Mouse (Mus musculus): ENCODE measurements around the gene Ltb. TPM values are rescaled to one million over a fixed set of nuclear protein-coding genes. Genes with fewer than 3 reads are reported as not detected.

Gene Ltb
- polyA plus RNA-seq, 1 experiment from 2014 or later, result 0.45 TPM

DNA sequence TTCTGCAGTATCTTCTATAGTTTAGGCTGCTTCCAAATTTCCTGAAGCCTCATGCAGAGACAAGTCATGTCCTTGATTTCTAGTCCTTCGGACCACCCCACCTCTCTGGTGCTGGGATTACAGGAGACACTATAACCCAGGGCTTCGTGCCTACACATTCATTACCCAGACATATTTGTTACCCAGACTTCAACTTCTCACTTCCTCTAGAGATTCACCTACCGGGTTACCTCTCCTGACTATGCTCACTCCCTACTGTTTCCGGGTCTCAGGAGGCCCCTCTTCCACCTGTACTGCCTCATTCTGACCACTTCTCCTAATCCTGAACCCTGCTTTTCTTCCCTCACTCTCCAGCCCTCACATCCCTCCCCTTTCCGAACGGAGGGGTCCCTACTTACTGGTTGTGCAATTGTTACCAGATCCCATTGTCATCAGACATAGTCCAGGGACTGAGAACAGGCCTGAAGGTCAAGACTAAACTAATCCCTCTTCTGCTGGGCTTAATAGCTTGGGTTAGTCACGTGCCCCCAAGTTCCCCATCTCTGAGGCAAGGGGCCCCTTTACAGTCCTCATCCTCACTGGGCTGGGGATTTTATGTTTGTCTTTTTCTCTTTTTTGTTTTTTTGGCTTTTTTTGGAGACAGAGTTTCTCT lies 6.2 kb upstream of the Ltb start, which contains the start of gene Lst1:
Lst1 (minus strand) TSS at position 481 of the 652 bp plus-strand sequence.
- peaks cover 14% of the 10 kb centered on the region for H3K4me1 ChIP-seq
- peak within 1 kb of the TSS; percentile 44; the same call in 1 of the 2 replicates for H3K27ac ChIP-seq
- H3K9me3 ChIP-seq (replicated peaks), result no peaks in the 10 kb centered on the region
- no peaks in the 10 kb centered on the region for H3K36me3 ChIP-seq
- H3K4me3 ChIP-seq, result no peak within 1 kb of the TSS
- no peak for DNase-seq (ENCODE audit: low spot score)
- peaks cover under 1% of the 10 kb centered on the region; the same call in 1 of the 2 replicates for H3K27me3 ChIP-seq (ENCODE audit: low read depth, poor library complexity, severe bottlenecking)
- WGBS, result 77% methylated on average over 7 of the region's 7 CpGs

- H3K27me3 ChIP-seq (ENCODE audit: low read depth, poor library complexity, severe bottlenecking), result peaks cover 11% of the 10 kb centered on the region
- no peak for DNase-seq (ENCODE audit: low spot score)
- H3K9me3 ChIP-seq (replicated peaks), result no peaks in the 10 kb centered on the region
- peak overlapping the region; percentile 44; the same call in 1 of the 2 replicates for H3K27ac ChIP-seq
- WGBS, result 70% methylated on average over 1 of the region's 1 CpGs
- peaks cover 19% of the 10 kb centered on the region for H3K4me1 ChIP-seq
- no peaks in the 10 kb centered on the region for H3K36me3 ChIP-seq
- no peak overlapping the region for H3K4me3 ChIP-seq
These were observed 5.1 kb upstream of the Ltb start for GRCm38 (mm10) chr17:35189186-35189585.

DNA sequence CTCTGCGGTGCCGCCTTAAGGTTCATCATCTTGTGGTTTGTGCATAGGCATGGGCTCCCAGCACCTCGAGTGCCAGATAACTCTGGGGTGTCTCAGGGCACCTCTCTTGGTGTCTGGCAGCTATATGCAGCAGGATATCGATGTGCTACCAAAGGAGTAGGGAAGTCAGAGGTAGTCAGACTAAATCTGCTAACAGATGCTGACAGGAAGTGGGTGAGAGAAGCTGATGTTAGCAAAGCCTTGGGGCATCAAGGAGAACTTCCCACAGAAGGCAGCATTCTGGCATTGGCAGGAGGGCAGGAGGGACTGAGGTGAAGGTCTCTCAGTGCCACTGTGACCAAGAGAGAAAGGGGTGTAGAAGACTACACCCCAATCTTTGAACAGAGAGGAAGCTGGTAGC lies 4.1 kb upstream of the Ltb start:
- no peak overlapping the region for H3K4me3 ChIP-seq
- no peak overlapping the region for H3K27ac ChIP-seq
- DNase-seq (ENCODE audit: low spot score), result no peak
- H3K4me1 ChIP-seq, result peaks cover 28% of the 10 kb centered on the region
- no peaks in the 10 kb centered on the region for H3K9me3 ChIP-seq (replicated peaks)
- peaks cover 20% of the 10 kb centered on the region for H3K27me3 ChIP-seq (ENCODE audit: low read depth, poor library complexity, severe bottlenecking)
- H3K36me3 ChIP-seq, result no peaks in the 10 kb centered on the region
- 72% methylated on average over 4 of the region's 4 CpGs for WGBS

- Histone ChIP-seq H3K27me3 (ENCODE audit: low read depth, poor library complexity, severe bottlenecking) (peaks cover 36% of the 10 kb centered on the region), H3K4me3 (no peak overlapping the region), H3K4me1 (peaks cover 30% of the 10 kb centered on the region), H3K9me3 (replicated peaks) (no peaks in the 10 kb centered on the region), H3K36me3 (no peaks in the 10 kb centered on the region), H3K27ac (no peak overlapping the region)
- WGBS, result 77% methylated on average over 2 of the region's 2 CpGs
- no peak for DNase-seq (ENCODE audit: low spot score)
These were observed 2.5 kb upstream of the Ltb start for GRCm38 (mm10) chr17:35191723-35192122.

DNA sequence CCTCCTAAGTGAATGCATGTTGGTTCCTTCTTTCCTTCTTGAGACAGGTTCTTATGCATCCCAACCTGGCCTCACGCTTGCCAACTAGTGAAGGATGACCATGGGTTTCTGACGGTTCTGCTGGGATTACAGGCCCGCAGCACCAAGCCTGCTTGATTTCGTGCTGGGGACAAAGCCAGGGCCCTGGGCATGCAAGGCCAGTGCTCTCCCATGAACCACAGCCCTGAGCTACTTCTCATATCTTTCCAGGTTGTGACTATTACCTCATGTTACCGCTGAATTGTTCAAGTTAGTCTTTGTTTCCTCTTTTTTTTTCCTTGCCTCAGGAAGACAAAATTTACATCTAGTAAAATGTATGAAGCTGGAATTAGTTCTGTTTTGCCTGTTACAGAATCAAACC lies 1.3 kb upstream of the Ltb start:
- no peaks in the 10 kb centered on the region for H3K9me3 ChIP-seq (replicated peaks)
- H3K4me3 ChIP-seq, result no peak overlapping the region
- no peaks in the 10 kb centered on the region for H3K36me3 ChIP-seq
- H3K27ac ChIP-seq, result no peak overlapping the region
- H3K27me3 ChIP-seq (ENCODE audit: low read depth, poor library complexity, severe bottlenecking), result peaks cover 48% of the 10 kb centered on the region
- 90% methylated on average over 5 of the region's 5 CpGs for WGBS
- peaks cover 33% of the 10 kb centered on the region for H3K4me1 ChIP-seq
- no peak for DNase-seq (ENCODE audit: low spot score)

- DNase-seq (ENCODE audit: low spot score), result no peak
- 41% methylated on average over 19 of the region's 19 CpGs for WGBS
- Histone ChIP-seq H3K4me3 (peak overlapping the region; percentile 50), H3K4me1 (peaks cover 40% of the 10 kb centered on the region), H3K36me3 (no peaks in the 10 kb centered on the region), H3K9me3 (replicated peaks) (no peaks in the 10 kb centered on the region), H3K27me3 (ENCODE audit: low read depth, poor library complexity, severe bottlenecking) (peaks cover 67% of the 10 kb centered on the region), H3K27ac (peak overlapping the region; percentile 50; the same call in 1 of the 2 replicates)
These were observed 798 bp downstream of the Ltb start for GRCm38 (mm10) chr17:35194844-35195630.

DNA sequence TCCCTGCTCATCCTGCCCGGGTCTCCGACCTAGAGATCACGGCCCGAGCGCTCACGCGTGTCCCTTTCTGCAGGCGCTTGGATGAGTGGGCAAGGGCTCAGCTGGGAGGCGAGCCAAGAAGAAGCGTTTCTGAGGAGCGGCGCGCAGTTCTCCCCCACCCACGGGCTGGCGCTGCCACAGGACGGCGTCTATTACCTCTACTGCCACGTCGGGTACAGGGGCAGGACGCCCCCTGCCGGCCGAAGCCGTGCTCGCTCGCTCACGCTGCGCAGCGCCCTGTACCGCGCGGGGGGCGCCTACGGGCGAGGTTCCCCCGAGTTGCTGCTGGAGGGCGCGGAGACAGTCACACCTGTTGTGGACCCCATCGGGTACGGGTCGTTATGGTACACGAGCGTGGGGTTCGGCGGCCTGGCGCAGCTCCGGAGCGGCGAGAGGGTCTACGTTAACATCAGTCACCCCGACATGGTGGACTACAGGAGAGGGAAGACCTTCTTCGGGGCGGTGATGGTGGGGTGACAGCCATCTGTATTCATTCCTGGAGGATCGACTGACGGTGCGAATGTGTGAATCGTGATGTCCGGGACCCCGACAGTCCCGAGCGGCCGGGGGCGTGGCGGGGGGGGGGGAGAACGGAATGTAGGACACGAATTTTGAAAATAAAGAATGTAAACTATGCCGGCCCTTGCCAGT lies 1.5 kb downstream of the Ltb start:
- WGBS, result 2% methylated on average over 66 of the region's 66 CpGs
- H3K27ac ChIP-seq, result peak overlapping the region; percentile 50; the same call in 1 of the 2 replicates
- DNase-seq (ENCODE audit: low spot score), result peak; percentile 88

GRCm38 (mm10) chr17:35196321-35196641 lies 2.0 kb downstream of the Ltb start:
- H3K9me3 ChIP-seq (replicated peaks), result no peaks in the 10 kb centered on the region
- 36% methylated on average over 9 of the region's 9 CpGs for WGBS
- peaks cover 40% of the 10 kb centered on the region for H3K4me1 ChIP-seq
- no peak overlapping the region for H3K27ac ChIP-seq
- peaks cover 79% of the 10 kb centered on the region for H3K27me3 ChIP-seq (ENCODE audit: low read depth, poor library complexity, severe bottlenecking)
- no peaks in the 10 kb centered on the region for H3K36me3 ChIP-seq
- peak overlapping the region; percentile 50 for H3K4me3 ChIP-seq
- no peak for DNase-seq (ENCODE audit: low spot score)

More for the DNA sequence above, 1.5 kb downstream of the Ltb start:
- Histone ChIP-seq H3K27me3 (ENCODE audit: low read depth, poor library complexity, severe bottlenecking) (peaks cover 74% of the 10 kb centered on the region), H3K36me3 (no peaks in the 10 kb centered on the region), H3K4me1 (peaks cover 40% of the 10 kb centered on the region), H3K4me3 (peak overlapping the region; percentile 50), H3K9me3 (replicated peaks) (no peaks in the 10 kb centered on the region)

DNA sequence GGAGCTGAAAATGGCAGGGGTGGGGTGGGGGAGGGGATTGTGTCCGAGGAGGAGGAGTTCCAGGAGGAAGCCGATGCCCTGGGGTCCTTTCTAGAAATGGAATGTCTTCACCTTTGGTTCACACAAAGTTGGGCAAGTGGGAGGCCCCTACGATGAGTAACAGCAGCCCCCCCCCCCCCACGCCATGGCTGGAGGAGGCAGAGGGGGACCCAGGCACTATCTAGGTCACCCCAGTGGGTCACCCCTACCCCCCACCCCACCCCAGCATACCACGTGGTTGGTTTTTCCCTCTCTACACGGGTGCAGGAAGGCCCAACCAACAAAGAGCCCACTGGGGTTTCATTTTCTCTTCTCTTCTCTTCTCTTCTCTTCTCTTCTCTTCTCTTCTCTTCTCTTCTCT lies 2.9 kb downstream of the Ltb start:
- WGBS, result 51% methylated on average over 6 of the region's 6 CpGs

GRCm38 (mm10) chr17:35198029-35198428 lies 3.8 kb downstream of the Ltb start:
- no peak for DNase-seq (ENCODE audit: low spot score)
- WGBS, result 58% methylated on average over 7 of the region's 7 CpGs

More for the DNA sequence above, 2.9 kb downstream of the Ltb start:
- Histone ChIP-seq H3K4me3 (no peak overlapping the region), H3K9me3 (replicated peaks) (no peaks in the 10 kb centered on the region), H3K27me3 (ENCODE audit: low read depth, poor library complexity, severe bottlenecking) (peaks cover 87% of the 10 kb centered on the region), H3K27ac (no peak overlapping the region), H3K36me3 (no peaks in the 10 kb centered on the region), H3K4me1 (peaks cover 40% of the 10 kb centered on the region)
- no peak for DNase-seq (ENCODE audit: low spot score)

GRCm38 (mm10) chr17:35198946-35199345 lies 4.7 kb downstream of the Ltb start:
- no peaks in the 10 kb centered on the region for H3K36me3 ChIP-seq
- WGBS, result 30% methylated on average over 8 of the region's 8 CpGs
- H3K4me3 ChIP-seq, result no peak overlapping the region
- DNase-seq (ENCODE audit: low spot score), result no peak
- peaks cover 97% of the 10 kb centered on the region for H3K27me3 ChIP-seq (ENCODE audit: low read depth, poor library complexity, severe bottlenecking)
- peaks cover 38% of the 10 kb centered on the region for H3K4me1 ChIP-seq
- H3K9me3 ChIP-seq (replicated peaks), result no peaks in the 10 kb centered on the region
- H3K27ac ChIP-seq, result no peak overlapping the region

More at GRCm38 (mm10) chr17:35198029-35198428, 3.8 kb downstream of the Ltb start:
- Histone ChIP-seq H3K4me1 (peaks cover 40% of the 10 kb centered on the region), H3K27me3 (ENCODE audit: low read depth, poor library complexity, severe bottlenecking) (peaks cover 97% of the 10 kb centered on the region), H3K27ac (no peak overlapping the region), H3K9me3 (replicated peaks) (no peaks in the 10 kb centered on the region), H3K36me3 (no peaks in the 10 kb centered on the region), H3K4me3 (no peak overlapping the region)

DNA sequence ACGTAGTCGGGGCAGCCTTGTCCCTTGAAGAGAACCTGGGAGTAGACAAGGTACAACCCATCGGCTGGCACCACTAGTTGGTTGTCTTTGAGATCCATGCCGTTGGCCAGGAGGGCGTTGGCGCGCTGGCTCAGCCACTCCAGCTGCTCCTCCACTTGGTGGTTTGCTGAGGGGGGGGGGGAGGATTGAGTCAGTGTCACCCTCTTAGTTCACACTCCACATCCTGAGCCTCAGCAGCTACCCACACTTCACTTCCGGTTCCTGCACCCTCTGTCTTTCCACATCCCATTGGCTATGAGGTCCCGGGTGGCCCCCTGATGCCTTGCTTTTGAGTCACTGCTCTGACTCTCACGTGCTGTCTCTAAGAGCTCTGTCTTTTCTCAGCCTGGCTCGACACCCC lies 6.2 kb downstream of the Ltb start:
- H3K9me3 ChIP-seq (replicated peaks), result no peaks in the 10 kb centered on the region
- H3K36me3 ChIP-seq, result no peaks in the 10 kb centered on the region
- 84% methylated on average over 11 of the region's 11 CpGs for WGBS
- H3K27ac ChIP-seq, result no peak overlapping the region
- no peak for DNase-seq (ENCODE audit: low spot score)
- H3K4me1 ChIP-seq, result peaks cover 27% of the 10 kb centered on the region
- H3K27me3 ChIP-seq (ENCODE audit: low read depth, poor library complexity, severe bottlenecking), result peaks cover 97% of the 10 kb centered on the region
- H3K4me3 ChIP-seq, result no peak overlapping the region

- Histone ChIP-seq H3K9me3 (replicated peaks) (no peaks in the 10 kb centered on the region), H3K36me3 (no peaks in the 10 kb centered on the region), H3K4me3 (no peak overlapping the region), H3K4me1 (peaks cover 20% of the 10 kb centered on the region), H3K27ac (no peak overlapping the region), H3K27me3 (ENCODE audit: low read depth, poor library complexity, severe bottlenecking) (peaks cover 95% of the 10 kb centered on the region)
- no peak for DNase-seq (ENCODE audit: low spot score)
- 72% methylated on average over 11 of the region's 11 CpGs for WGBS
These were observed 6.9 kb downstream of the Ltb start for GRCm38 (mm10) chr17:35201128-35201527.
